Comparison of ENCODE assay signal across 17 mouse cellular contexts in genomic region chr1:193243571-193244193, GRCm38 (mm10). TPM values are rescaled to one million over a fixed set of nuclear protein-coding genes. Genes with fewer than 3 reads are reported as not detected.
DNase-seq lines count a peak whose midpoint lies in the region; ATAC-seq and TF ChIP-seq lines count a peak whose summit lies in the region.
"Had no signal": no experiment of that assay in that cellular context is flagged by ENCODE, and none has a peak within 500 bp of the region (broad histone marks: within the 10 kb centered on the region; RNA-seq: fewer than 3 reads in every experiment).

No protein-coding gene starts in this region.

- no peak for DNase-seq in forebrain, embryonic 10.5 days (ENCODE audit: extremely low spot score, low spot score)
- no peak for DNase-seq in layer of hippocampus, adult 2 months (ENCODE audit: low spot score in 2 of 2)
- no peak for DNase-seq in layer of hippocampus, postnatal 25 days (ENCODE audit: extremely low spot score in 1 of 2, low spot score in 1 of 2)
- DNase-seq in brain, embryonic 14.5 days (ENCODE audit: low read depth): peak; percentile 57
- peak; percentile 26 for DNase-seq in heart, postnatal 4 days
- no peak for DNase-seq in adrenal gland, postnatal 14 days
- no peak for DNase-seq in cerebellum, adult 11 months
- DNase-seq: cerebellum, adult 9-10 months; kidney, postnatal 25 days; midbrain, embryonic 14.5 days; right cerebral cortex, postnatal 14 days; thymus, postnatal 25 days had no signal

- H3K4me2 ChIP-seq in forebrain, embryonic 16.5 days (ENCODE audit: low read length): no peak overlapping the region
- H3K4me2 ChIP-seq: neural tube, embryonic 13.5 days; stomach, embryonic 15.5 days had no signal

- no peak for TF ChIP-seq CTCF in layer of hippocampus, adult 2 months (conservative IDR thresholded peaks at IDR 0.05)
- no peak for TF ChIP-seq CTCF in brain, embryonic 14.5 days (IDR thresholded peaks at IDR 0.05; ENCODE audit: borderline replicate concordance, extremely low read depth, insufficient read depth, insufficient read length)

- no peak overlapping the region for H3K4me3 ChIP-seq in forebrain, embryonic 16.5 days (replicated peaks; ENCODE audit: low read length)
- no peak overlapping the region for H3K4me3 ChIP-seq in forebrain, embryonic 10.5 days
- H3K4me3 ChIP-seq in layer of hippocampus, adult 2 months: no peak overlapping the region
- H3K4me3 ChIP-seq: hindbrain, embryonic 10.5 days; neural tube, embryonic 13.5 days; stomach, embryonic 15.5 days had no signal

- H3K27ac ChIP-seq in forebrain, embryonic 16.5 days (ENCODE audit: low read length): peak overlapping the region; percentile 60; the same call in 1 of the 2 replicates
- no peak overlapping the region for H3K27ac ChIP-seq in forebrain, embryonic 10.5 days
- H3K27ac ChIP-seq in layer of hippocampus, adult 2 months: peak overlapping the region; percentile 77; the same call in 1 of the 2 replicates
- H3K27ac ChIP-seq: hindbrain, embryonic 10.5 days; neural tube, embryonic 13.5 days; stomach, embryonic 15.5 days had no signal

- H3K27me3 ChIP-seq in forebrain, embryonic 16.5 days (replicated peaks; ENCODE audit: control insufficient read depth, insufficient read depth, low read length): no peaks in the 10 kb centered on the region
- H3K27me3 ChIP-seq in forebrain, embryonic 10.5 days (ENCODE audit: poor library complexity, severe bottlenecking): no peaks in the 10 kb centered on the region
- H3K27me3 ChIP-seq: neural tube, embryonic 13.5 days; stomach, embryonic 15.5 days had no signal

- peak; percentile 68 for ATAC-seq in forebrain, embryonic 16.5 days

- H3K36me3 ChIP-seq in forebrain, embryonic 16.5 days (ENCODE audit: control insufficient read depth, insufficient read depth): no peaks in the 10 kb centered on the region
- H3K36me3 ChIP-seq in forebrain, embryonic 10.5 days (replicated peaks): no peaks in the 10 kb centered on the region
- H3K36me3 ChIP-seq: hindbrain, embryonic 10.5 days; neural tube, embryonic 13.5 days; stomach, embryonic 15.5 days had no signal

- H3K9me3 ChIP-seq in forebrain, embryonic 16.5 days (ENCODE audit: control insufficient read depth, low read length): no peaks in the 10 kb centered on the region
- no peaks in the 10 kb centered on the region for H3K9me3 ChIP-seq in forebrain, embryonic 10.5 days
- H3K9me3 ChIP-seq: hindbrain, embryonic 10.5 days; neural tube, embryonic 13.5 days; stomach, embryonic 15.5 days had no signal

- no peak overlapping the region for H3K9ac ChIP-seq in forebrain, embryonic 16.5 days (replicated peaks; ENCODE audit: low read depth, low read length)
- H3K9ac ChIP-seq: neural tube, embryonic 13.5 days; stomach, embryonic 15.5 days had no signal

- no peak for TF ChIP-seq POLR2A in brain, embryonic 14.5 days (IDR thresholded peaks at IDR 0.05; ENCODE audit: borderline replicate concordance, extremely low read depth, insufficient read depth, insufficient read length, poor library complexity, severe bottlenecking)

- peaks cover 12% of the 10 kb centered on the region for H3K4me1 ChIP-seq in forebrain, embryonic 16.5 days (replicated peaks; ENCODE audit: control insufficient read depth, insufficient read depth, low read length)
- 0 out of 2 replicates have a peak, but pooled peaks cover 5% of the 10 kb centered on the region for H3K4me1 ChIP-seq in forebrain, embryonic 10.5 days
- H3K4me1 ChIP-seq: neural tube, embryonic 13.5 days had no signal

- WGBS in forebrain, embryonic 16.5 days: 56% methylated on average over 10 of the region's 10 CpGs
- 82% methylated on average over 10 of the region's 10 CpGs for WGBS in forebrain, embryonic 10.5 days

RNA-seq across cellular contexts. Expression of gene Hsd11b1, which starts 20.2 kb away (rescaled TPM):
- 0.42 and 1.1 TPM in 2 replicates for polyA plus RNA-seq in forebrain, embryonic 16.5 days (2015; fragmentation: Nextera tagmentation; extraction: Ambion mirVana)
- polyA plus RNA-seq in forebrain, embryonic 10.5 days (2016; fragmentation: Nextera tagmentation; extraction: Ambion mirVana): 0.12 and 0.14 TPM in 2 replicates
- 10 to 100 TPM; 42.9 to 52.8 TPM for total RNA-seq in layer of hippocampus, adult 2 months (2021)
- total RNA-seq in layer of hippocampus, postnatal 25 days (2021): 10 to 100 TPM; 47.4 to 53.4 TPM
- polyA plus RNA-seq in brain, embryonic 14.5 days (2012; rRNA removed): 0.09 and 0.37 TPM in 2 replicates
- 1 to 10 TPM; 1.0 to 1.5 TPM for total RNA-seq in heart, postnatal 4 days (2021)
- total RNA-seq in adrenal gland, postnatal 14 days (2021): 26.4 and 82.7 TPM in 2 replicates
- polyA plus RNA-seq: embryonic facial prominence, embryonic 11.5 days; hindbrain, embryonic 10.5 days; neural tube, embryonic 13.5 days had no signal

RNA-seq across cellular contexts. Expression of gene G0s2, which starts 29.3 kb away (rescaled TPM):
- 3.6 TPM in 2 replicates for polyA plus RNA-seq in forebrain, embryonic 16.5 days (2015; fragmentation: Nextera tagmentation; extraction: Ambion mirVana)
- polyA plus RNA-seq in forebrain, embryonic 10.5 days (2016; fragmentation: Nextera tagmentation; extraction: Ambion mirVana): 5.6 and 6.1 TPM in 2 replicates
- 10 to 100 TPM in 1 of 2 experiments, 1 to 10 TPM in 1; 8.5 to 10.0 TPM for total RNA-seq in layer of hippocampus, adult 2 months (2021)
- 10 to 100 TPM in 1 of 2 experiments, 1 to 10 TPM in 1; 9.3 to 11.2 TPM for total RNA-seq in layer of hippocampus, postnatal 25 days (2021)
- polyA plus RNA-seq in brain, embryonic 14.5 days (2012; rRNA removed): 7.3 and 9.8 TPM in 2 replicates
- total RNA-seq in heart, postnatal 4 days (2021): 10 to 100 TPM; 51.9 to 62.0 TPM
- total RNA-seq in adrenal gland, postnatal 14 days (2021): 163 and 182 TPM in 2 replicates

RNA-seq across cellular contexts. Expression of gene Lamb3, which starts 36.2 kb away (rescaled TPM):
- polyA plus RNA-seq in forebrain, embryonic 16.5 days (2015; fragmentation: Nextera tagmentation; extraction: Ambion mirVana): 0.32 and 0.58 TPM in 2 replicates
- polyA plus RNA-seq in forebrain, embryonic 10.5 days (2016; fragmentation: Nextera tagmentation; extraction: Ambion mirVana): 0.14 and 0.20 TPM in 2 replicates
- 1 to 10 TPM in 1 of 2 experiments, under 1 TPM in 1; 0.82 to 1.4 TPM for total RNA-seq in layer of hippocampus, adult 2 months (2021)
- total RNA-seq in layer of hippocampus, postnatal 25 days (2021): under 1 TPM; 0.76 to 0.80 TPM
- 0.67 and 0.79 TPM in 2 replicates for polyA plus RNA-seq in brain, embryonic 14.5 days (2012; rRNA removed)
- total RNA-seq in heart, postnatal 4 days (2021): 1 to 10 TPM; 8.3 to 9.7 TPM
- total RNA-seq in adrenal gland, postnatal 14 days (2021): 1.0 and 2.3 TPM in 2 replicates

RNA-seq across cellular contexts. Expression of gene Traf3ip3, which starts 42.2 kb away (rescaled TPM):
- polyA plus RNA-seq in forebrain, embryonic 16.5 days (2015; fragmentation: Nextera tagmentation; extraction: Ambion mirVana): 0.51 and 1.2 TPM in 2 replicates
- polyA plus RNA-seq in forebrain, embryonic 10.5 days (2016; fragmentation: Nextera tagmentation; extraction: Ambion mirVana): 1.5 and 2.0 TPM in 2 replicates
- total RNA-seq in layer of hippocampus, adult 2 months (2021): 1 to 10 TPM; 1.6 to 2.4 TPM
- total RNA-seq in layer of hippocampus, postnatal 25 days (2021): 1 to 10 TPM in 1 of 2 experiments, under 1 TPM in 1; 0.89 to 1.9 TPM
- polyA plus RNA-seq in brain, embryonic 14.5 days (2012; rRNA removed): 0.82 and 0.96 TPM in 2 replicates
- total RNA-seq in heart, postnatal 4 days (2021): 1 to 10 TPM; 1.0 to 1.4 TPM
- 5.0 and 22.9 TPM in 2 replicates for total RNA-seq in adrenal gland, postnatal 14 days (2021)

Comparison
In these comparisons a context has a peak if more than half of its experiments do, and no peak if none do; other contexts are left out.
1. DNase-seq: peak in brain, embryonic 14.5 days (single experiment) and heart, postnatal 4 days (single experiment); none in forebrain, embryonic 10.5 days (single experiment), layer of hippocampus, adult 2 months (0 of 2), layer of hippocampus, postnatal 25 days (0 of 2), adrenal gland, postnatal 14 days (single experiment) and cerebellum, adult 11 months (single experiment).
2. RNA of gene Hsd11b1, which starts 20.2 kb away (total RNA-seq): 26.4 to 82.7 TPM in adrenal gland, postnatal 14 days, 47.4 to 53.4 TPM in layer of hippocampus, postnatal 25 days and 42.9 to 52.8 TPM in layer of hippocampus, adult 2 months; 1.0 to 1.5 TPM in heart, postnatal 4 days; every median in the first group is over 10 times any median in the second.
3. RNA of gene G0s2, which starts 29.3 kb away (total RNA-seq): 163 to 182 TPM in adrenal gland, postnatal 14 days and 51.9 to 62.0 TPM in heart, postnatal 4 days; 9.3 to 11.2 TPM in layer of hippocampus, postnatal 25 days and 8.5 to 10.0 TPM in layer of hippocampus, adult 2 months; every median in the first group is over 4 times any median in the second.